Mouse (Mus musculus): ENCODE data around the gene Plb1. TPM values are rescaled to one million over a fixed set of nuclear protein-coding genes. Genes with fewer than 3 reads are reported as not detected.

The Plb1 gene
- total RNA-seq (2012; rRNA removed): 0.42 and 0.51 TPM in 2 replicates
- 0.66 and 0.85 TPM in 2 replicates for total RNA-seq (2014; rRNA removed)
- polyA plus RNA-seq (2012; ENCODE audit: insufficient read length, low read depth): 1.4 and 2.3 TPM in 2 replicates

GRCm38 (mm10) chr5:32232474-32232873, at the start of gene Plb1:
TSS of gene Plb1 (plus strand) at chr5:32232708.
- H3K27ac ChIP-seq (ENCODE audit: insufficient read depth, low read depth): no peak within 1 kb of the TSS
- in situ Hi-C loops (cut with MboI; ENCODE audit: low pct_ligation_motif_present, low pct_unique_long_range_greater_than_20kb, low sequenced_read_pairs) (loop anchor here (10.0 kb wide), 1 partner anchor 282 kb away; no protein-coding TSS in a partner anchor), dilution Hi-C loops (cut with MboI; ENCODE audit: extremely low pct_ligation_motif_present, extremely low pct_unique_long_range_greater_than_20kb, low sequenced_read_pairs) (no loop called here)
- H3K9me3 ChIP-seq (replicated peaks; ENCODE audit: low read length): no peaks in the 10 kb centered on the region
- H3K27me3 ChIP-seq (replicated peaks): no peaks in the 10 kb centered on the region
- no peaks in the 10 kb centered on the region for H3K4me1 ChIP-seq (ENCODE audit: control insufficient read depth in 1 of 2, insufficient read depth in 2 of 2)
- H3K36me3 ChIP-seq (replicated peaks in 1 of 2; ENCODE audit: control insufficient read depth in 1 of 2, insufficient read depth in 1 of 2, low read length in 1 of 2): no peaks in the 10 kb centered on the region
- no peak within 1 kb of the TSS for H3K4me2 ChIP-seq (ENCODE audit: insufficient read depth, low read depth, poor library complexity, severe bottlenecking)
- no peak within 1 kb of the TSS for H3K9ac ChIP-seq (ENCODE audit: insufficient read depth, low read depth)
- H3K4me3 ChIP-seq (replicated peaks in 1 of 3; ENCODE audit: low read depth in 2 of 3, low read length in 2 of 3, poor library complexity in 1 of 3): no peak within 1 kb of the TSS
- TF ChIP-seq ETS1 (conservative IDR thresholded peaks at IDR 0.05; ENCODE audit: low read depth, low read length) (no peak), USF1 (IDR thresholded peaks at IDR 0.05; ENCODE audit: low read depth, low read length) (peak; percentile 22; the same call in 1 of the 2 replicates), RCOR1 (conservative IDR thresholded peaks at IDR 0.05; ENCODE audit: low read depth, low read length) (no peak), ZKSCAN1 (IDR thresholded peaks at IDR 0.05; ENCODE audit: borderline replicate concordance, low read depth, low read length) (no peak)
- H3K79me2 ChIP-seq (replicated peaks; ENCODE audit: control insufficient read depth, extremely low read depth, insufficient read depth, poor library complexity, severe bottlenecking): no peaks in the 10 kb centered on the region
- DNase-seq (ENCODE audit: extremely low read depth): no peak

- TF ChIP-seq ZMIZ1 (IDR thresholded peaks at IDR 0.05; ENCODE audit: low read depth, low read length): no peak
- no peak for TF ChIP-seq NRF1 (IDR thresholded peaks at IDR 0.05; ENCODE audit: low read depth, low read length)
- no peak for TF ChIP-seq TCF12 (IDR thresholded peaks at IDR 0.05; ENCODE audit: low read depth, low read length)
- no peak for TF ChIP-seq RAD21 (IDR thresholded peaks at IDR 0.05; ENCODE audit: low read depth, low read length)
- no peak for TF ChIP-seq MAX (IDR thresholded peaks at IDR 0.05; ENCODE audit: low read length)
- H3K79me2 ChIP-seq (replicated peaks; ENCODE audit: control insufficient read depth, extremely low read depth, insufficient read depth, poor library complexity, severe bottlenecking): no peaks in the 10 kb centered on the region
- DNase-seq (ENCODE audit: extremely low read depth): no peak
- H3K4me3 ChIP-seq (replicated peaks in 1 of 3; ENCODE audit: low read depth in 2 of 3, low read length in 2 of 3, poor library complexity in 1 of 3): no peak overlapping the region
- H3K4me1 ChIP-seq (ENCODE audit: control insufficient read depth in 1 of 2, insufficient read depth in 2 of 2): peaks cover 0 to 4% of the 10 kb centered on the region in 2 experiments; a peak in 1 of 4 replicates
- in situ Hi-C loops (cut with MboI; ENCODE audit: low pct_ligation_motif_present, low pct_unique_long_range_greater_than_20kb, low sequenced_read_pairs) (no loop called here), dilution Hi-C loops (cut with MboI; ENCODE audit: extremely low pct_ligation_motif_present, extremely low pct_unique_long_range_greater_than_20kb, low sequenced_read_pairs) (no loop called here)
- H3K36me3 ChIP-seq (replicated peaks in 1 of 2; ENCODE audit: control insufficient read depth in 1 of 2, insufficient read depth in 1 of 2, low read length in 1 of 2): no peaks in the 10 kb centered on the region
- H3K9me3 ChIP-seq (replicated peaks; ENCODE audit: low read length): no peaks in the 10 kb centered on the region
- H3K27me3 ChIP-seq (replicated peaks): no peaks in the 10 kb centered on the region
- H3K27ac ChIP-seq (ENCODE audit: insufficient read depth, low read depth): no peak overlapping the region
- no peak overlapping the region for H3K4me2 ChIP-seq (ENCODE audit: insufficient read depth, low read depth, poor library complexity, severe bottlenecking)
- H3K9ac ChIP-seq (ENCODE audit: insufficient read depth, low read depth): no peak overlapping the region
Observed at GRCm38 (mm10) chr5:32182885-32183629, 49.5 kb upstream of the Plb1 start.

- H3K9me3 ChIP-seq (replicated peaks; ENCODE audit: low read length): no peaks in the 10 kb centered on the region
- in situ Hi-C loops (cut with MboI; ENCODE audit: low pct_ligation_motif_present, low pct_unique_long_range_greater_than_20kb, low sequenced_read_pairs): no loop called here
- no peak overlapping the region for H3K9ac ChIP-seq (ENCODE audit: insufficient read depth, low read depth)
- dilution Hi-C loops (cut with MboI; ENCODE audit: extremely low pct_ligation_motif_present, extremely low pct_unique_long_range_greater_than_20kb, low sequenced_read_pairs): no loop called here
- H3K4me1 ChIP-seq (ENCODE audit: control insufficient read depth in 1 of 2, insufficient read depth in 2 of 2): peaks cover 4 to 10% of the 10 kb centered on the region in 2 experiments
- H3K27me3 ChIP-seq (replicated peaks): no peaks in the 10 kb centered on the region
- no peaks in the 10 kb centered on the region for H3K36me3 ChIP-seq (replicated peaks in 1 of 2; ENCODE audit: control insufficient read depth in 1 of 2, insufficient read depth in 1 of 2, low read length in 1 of 2)
- H3K4me2 ChIP-seq (ENCODE audit: insufficient read depth, low read depth, poor library complexity, severe bottlenecking): no peak overlapping the region
- no peak overlapping the region for H3K4me3 ChIP-seq (replicated peaks in 1 of 3; ENCODE audit: low read depth in 2 of 3, low read length in 2 of 3, poor library complexity in 1 of 3)
- DNase-seq (ENCODE audit: extremely low read depth): no peak
- H3K79me2 ChIP-seq (replicated peaks; ENCODE audit: control insufficient read depth, extremely low read depth, insufficient read depth, poor library complexity, severe bottlenecking): no peaks in the 10 kb centered on the region
- no peak overlapping the region for H3K27ac ChIP-seq (ENCODE audit: insufficient read depth, low read depth)
- TF ChIP-seq GABPA (IDR thresholded peaks at IDR 0.05; ENCODE audit: insufficient replicate concordance, low read depth, low read length): no peak
- TF ChIP-seq CHD1 (IDR thresholded peaks at IDR 0.05; ENCODE audit: low read depth, low read length): no peak
- no peak for TF ChIP-seq RAD21 (IDR thresholded peaks at IDR 0.05; ENCODE audit: low read depth, low read length)
- TF ChIP-seq ETS1 (conservative IDR thresholded peaks at IDR 0.05; ENCODE audit: low read depth, low read length): no peak
- no peak for TF ChIP-seq PAX5 (IDR thresholded peaks at IDR 0.05; ENCODE audit: low read length)
- no peak for TF ChIP-seq POLR2AphosphoS2 (IDR thresholded peaks at IDR 0.05; ENCODE audit: low read depth, low read length)
- TF ChIP-seq TCF12 (IDR thresholded peaks at IDR 0.05; ENCODE audit: low read depth, low read length): no peak
- no peak for TF ChIP-seq HCFC1 (IDR thresholded peaks at IDR 0.05; ENCODE audit: low read depth, low read length)
- no peak for TF ChIP-seq MXI1 (IDR thresholded peaks at IDR 0.05; ENCODE audit: low read depth, low read length)
- no peak for TF ChIP-seq NELFE (IDR thresholded peaks at IDR 0.05; ENCODE audit: low read depth, low read length)
- TF ChIP-seq EP300 (IDR thresholded peaks at IDR 0.05; ENCODE audit: low read length): no peak
- TF ChIP-seq ZC3H11A (IDR thresholded peaks at IDR 0.05; ENCODE audit: low read depth, low read length): no peak
- no peak for TF ChIP-seq CTCF (conservative IDR thresholded peaks at IDR 0.05 in 1 of 2, IDR thresholded peaks at IDR 0.05 in 1 of 2; ENCODE audit: low read depth in 2 of 2, low read length in 2 of 2)
- TF ChIP-seq SMC3 (IDR thresholded peaks at IDR 0.05; ENCODE audit: low read depth, low read length): no peak
- no peak for TF ChIP-seq USF1 (IDR thresholded peaks at IDR 0.05; ENCODE audit: low read depth, low read length)
- TF ChIP-seq RCOR1 (conservative IDR thresholded peaks at IDR 0.05; ENCODE audit: low read depth, low read length): no peak
- TF ChIP-seq ZKSCAN1 (IDR thresholded peaks at IDR 0.05; ENCODE audit: borderline replicate concordance, low read depth, low read length): no peak
- TF ChIP-seq NRF1 (IDR thresholded peaks at IDR 0.05; ENCODE audit: low read depth, low read length): no peak
- no peak for TF ChIP-seq ZMIZ1 (IDR thresholded peaks at IDR 0.05; ENCODE audit: low read depth, low read length)
Observed at GRCm38 (mm10) chr5:32187717-32188116, 44.8 kb upstream of the Plb1 start.
